Mouse (Mus musculus): ENCODE data around the gene Pfkfb1. TPM values are rescaled to one million over a fixed set of nuclear protein-coding genes. Genes with fewer than 3 reads are reported as not detected.

The Pfkfb1 gene
- polyA plus RNA-seq, 1 experiment from 2014 or later, result 9.5 TPM

- no peaks in the 10 kb centered on the region for H3K36me3 ChIP-seq (replicated peaks)
- H3K4me3 ChIP-seq, result no peak overlapping the region
- no peaks in the 10 kb centered on the region for H3K4me1 ChIP-seq
- WGBS, result 83% methylated on average over 3 of the region's 3 CpGs
- peaks cover 33% of the 10 kb centered on the region for H3K27me3 ChIP-seq (replicated peaks; ENCODE audit: low read depth, poor library complexity, severe bottlenecking)
- no peak for DNase-seq (ENCODE audit: low spot score)
- H3K27ac ChIP-seq (replicated peaks), result no peak overlapping the region
- no peaks in the 10 kb centered on the region for H3K9me3 ChIP-seq
These were observed 6.1 kb downstream of the Pfkfb1 start for GRCm38 (mm10) chrX:150594176-150594575.

DNA sequence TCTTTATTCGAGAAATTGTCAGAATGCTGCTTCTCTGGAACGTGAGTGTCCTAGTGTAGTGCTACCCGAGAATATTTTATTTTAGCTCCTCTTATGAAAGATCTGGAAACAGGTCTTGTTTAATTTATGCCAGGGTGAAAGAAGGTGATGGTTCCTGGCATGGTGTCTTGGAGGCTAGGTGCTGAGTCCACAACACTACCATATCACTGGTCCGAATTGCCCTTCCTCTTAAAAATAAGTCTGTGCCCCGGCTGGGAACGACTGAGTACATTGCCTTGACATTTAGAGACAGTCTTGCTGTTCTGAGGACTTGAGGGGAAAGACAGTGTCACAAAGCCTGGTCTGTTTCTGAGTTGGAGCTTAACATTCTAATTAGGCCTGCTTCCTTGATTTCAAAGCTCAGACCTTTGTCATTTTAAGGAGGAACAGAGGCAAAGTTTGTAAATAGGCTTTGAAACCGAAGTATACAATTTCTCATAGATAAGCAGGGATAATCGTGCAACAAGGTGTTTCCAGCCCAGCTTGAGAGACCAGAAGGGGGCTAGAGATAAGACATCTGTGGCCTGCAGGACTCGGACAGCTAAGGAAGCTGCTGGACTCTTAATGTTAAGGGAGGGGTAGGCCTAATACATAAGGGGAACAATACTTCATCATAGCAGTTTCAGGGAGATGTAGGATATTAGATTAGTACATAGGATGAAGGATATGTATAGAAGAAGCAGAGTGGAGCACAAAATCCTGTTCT is 7.2 kb downstream of the Pfkfb1 start:
- Histone ChIP-seq H3K27ac (replicated peaks) (no peak overlapping the region), H3K27me3 (replicated peaks; ENCODE audit: low read depth, poor library complexity, severe bottlenecking) (peaks cover 33% of the 10 kb centered on the region), H3K9me3 (no peaks in the 10 kb centered on the region), H3K36me3 (replicated peaks) (no peaks in the 10 kb centered on the region), H3K4me3 (no peak overlapping the region), H3K4me1 (no peaks in the 10 kb centered on the region)
- DNase-seq (ENCODE audit: low spot score), result no peak
- whole genome bisulfite sequencing, result 78% methylated on average over 9 of the region's 9 CpGs

DNA sequence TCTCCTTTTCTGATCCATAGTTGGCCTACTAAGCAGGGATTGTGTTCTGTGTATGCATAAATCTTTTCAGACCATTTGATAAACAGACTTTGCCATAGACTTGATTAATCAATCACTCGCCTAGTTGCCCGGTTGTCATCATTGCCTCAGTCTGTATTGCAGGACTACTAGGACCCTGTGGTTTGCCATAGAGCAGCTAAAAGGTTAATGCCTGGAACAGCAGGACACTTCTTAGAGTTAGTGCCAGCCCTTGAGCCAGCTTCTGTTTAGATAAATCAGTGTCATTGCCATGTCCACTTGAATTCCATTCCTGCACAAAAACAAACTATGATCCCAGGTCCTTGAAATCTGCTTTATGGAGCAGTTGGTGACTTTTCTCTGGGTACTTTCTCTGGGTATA is 10.9 kb downstream of the Pfkfb1 start:
- Histone ChIP-seq H3K27me3 (replicated peaks; ENCODE audit: low read depth, poor library complexity, severe bottlenecking) (peaks cover 8% of the 10 kb centered on the region), H3K27ac (replicated peaks) (no peak overlapping the region), H3K9me3 (no peaks in the 10 kb centered on the region), H3K4me3 (no peak overlapping the region), H3K4me1 (no peaks in the 10 kb centered on the region), H3K36me3 (replicated peaks) (no peaks in the 10 kb centered on the region)
- WGBS, result 87% methylated on average over 2 of the region's 2 CpGs
- DNase-seq (ENCODE audit: low spot score), result no peak

GRCm38 (mm10) chrX:150636421-150636820 is 48.4 kb downstream of the Pfkfb1 start:
- Histone ChIP-seq H3K27me3 (replicated peaks; ENCODE audit: low read depth, poor library complexity, severe bottlenecking) (peaks cover 6% of the 10 kb centered on the region; the same call in 1 of the 2 replicates), H3K36me3 (replicated peaks) (no peaks in the 10 kb centered on the region), H3K9me3 (no peaks in the 10 kb centered on the region), H3K4me1 (no peaks in the 10 kb centered on the region), H3K27ac (replicated peaks) (no peak overlapping the region), H3K4me3 (no peak overlapping the region)
- no peak for DNase-seq (ENCODE audit: low spot score)
- 65% methylated on average over 1 of the region's 1 CpGs for WGBS

DNA sequence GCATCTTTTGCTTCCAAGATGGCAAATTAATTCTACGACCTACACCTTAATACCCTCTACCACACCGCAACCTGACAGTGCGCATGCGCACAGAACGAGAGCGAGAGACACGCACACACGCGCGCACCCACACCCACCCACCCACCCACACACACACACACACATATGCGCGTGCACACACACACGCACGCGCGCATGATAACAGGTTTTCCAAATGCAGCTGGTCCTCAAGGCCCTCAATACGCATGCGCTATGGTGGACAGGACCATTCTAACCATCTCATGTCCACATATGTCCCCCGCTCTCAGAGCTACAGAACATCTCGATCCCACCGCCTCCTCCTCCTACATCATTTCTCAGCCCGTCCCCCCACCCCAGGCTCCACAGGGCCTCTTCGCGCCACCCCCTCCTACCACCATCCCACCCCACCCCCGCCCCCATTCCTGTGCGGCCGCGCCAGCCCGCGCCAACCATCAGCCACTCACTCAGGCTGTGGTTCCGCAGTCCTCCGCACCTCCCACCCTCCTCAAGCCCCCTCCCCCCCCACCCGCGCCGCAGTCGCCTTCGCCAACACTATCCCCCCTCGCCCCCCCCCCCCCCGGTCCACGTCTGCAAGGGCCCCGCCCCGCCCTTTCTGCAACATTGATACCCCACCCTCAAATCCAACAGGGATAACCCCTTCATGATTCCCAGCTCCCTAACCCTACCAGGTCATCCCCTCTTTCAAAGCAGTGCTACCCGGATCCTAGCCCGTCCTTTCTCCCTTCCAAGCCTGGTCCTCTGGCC is 68.3 kb downstream of the Pfkfb1 start:
- Histone ChIP-seq H3K36me3 (replicated peaks) (peaks cover 41% of the 10 kb centered on the region), H3K4me1 (no peaks in the 10 kb centered on the region), H3K9me3 (no peaks in the 10 kb centered on the region), H3K4me3 (peak overlapping the region; percentile 64), H3K27ac (replicated peaks) (peak overlapping the region; percentile 81), H3K27me3 (replicated peaks; ENCODE audit: low read depth, poor library complexity, severe bottlenecking) (peaks cover 36% of the 10 kb centered on the region)
- DNase-seq (ENCODE audit: low spot score), result peak; percentile 50
- 45% methylated on average over 36 of the region's 44 CpGs for WGBS

- WGBS, result 23% methylated on average over 37 of the region's 37 CpGs
These were observed 69.1 kb downstream of the Pfkfb1 start, which contains the start of gene Tro for GRCm38 (mm10) chrX:150656908-150657796. Gene Tro (minus strand): TSS chrX:150657583.

GRCm38 (mm10) chrX:150657797-150658118 is 69.7 kb downstream of the Pfkfb1 start:
- Histone ChIP-seq H3K27me3 (replicated peaks; ENCODE audit: low read depth, poor library complexity, severe bottlenecking) (peaks cover 29% of the 10 kb centered on the region), H3K27ac (replicated peaks) (no peak overlapping the region), H3K9me3 (no peaks in the 10 kb centered on the region), H3K4me1 (no peaks in the 10 kb centered on the region), H3K4me3 (peak overlapping the region; percentile 64), H3K36me3 (replicated peaks) (peaks cover 26% of the 10 kb centered on the region)
- WGBS, result 26% methylated on average over 3 of the region's 3 CpGs
- DNase-seq (ENCODE audit: low spot score), result no peak

More at GRCm38 (mm10) chrX:150656908-150657796, 69.1 kb downstream of the Pfkfb1 start, which contains the start of gene Tro:
- H3K4me3 ChIP-seq, result peak within 1 kb of the TSS; percentile 64
- H3K36me3 ChIP-seq (replicated peaks), result peaks cover 32% of the 10 kb centered on the region
- H3K27me3 ChIP-seq (replicated peaks; ENCODE audit: low read depth, poor library complexity, severe bottlenecking), result peaks cover 33% of the 10 kb centered on the region
- DNase-seq (ENCODE audit: low spot score), result peak; percentile 88
- peak within 1 kb of the TSS; percentile 81 for H3K27ac ChIP-seq (replicated peaks)
- H3K4me1 ChIP-seq, result no peaks in the 10 kb centered on the region
- no peaks in the 10 kb centered on the region for H3K9me3 ChIP-seq

DNA sequence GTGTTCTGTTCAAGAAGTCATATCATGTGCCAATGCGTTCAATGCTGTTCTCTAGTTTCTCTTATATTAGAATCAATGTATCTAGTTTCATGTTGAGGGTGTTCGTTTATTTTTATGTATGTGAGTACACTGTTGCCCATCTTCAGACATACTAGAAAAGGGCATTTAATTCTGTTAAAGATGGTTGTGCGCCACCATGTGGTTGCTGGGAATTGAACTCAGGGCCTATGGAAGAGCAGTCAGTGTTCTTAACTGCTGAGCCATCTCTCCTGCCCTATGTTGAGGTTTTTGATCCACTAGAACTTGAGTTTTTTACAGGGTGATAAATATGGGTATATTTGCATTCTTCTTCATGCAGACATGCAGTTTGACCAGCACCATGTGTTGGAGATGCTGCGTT is 74.8 kb downstream of the Pfkfb1 start:
- Histone ChIP-seq H3K27me3 (replicated peaks; ENCODE audit: low read depth, poor library complexity, severe bottlenecking) (peaks cover 17% of the 10 kb centered on the region; the same call in 1 of the 2 replicates), H3K27ac (replicated peaks) (no peak overlapping the region), H3K36me3 (replicated peaks) (no peaks in the 10 kb centered on the region), H3K9me3 (no peaks in the 10 kb centered on the region), H3K4me1 (no peaks in the 10 kb centered on the region), H3K4me3 (no peak overlapping the region)
- 38% methylated on average over 4 of the region's 4 CpGs for WGBS
- no peak for DNase-seq (ENCODE audit: low spot score)

DNA sequence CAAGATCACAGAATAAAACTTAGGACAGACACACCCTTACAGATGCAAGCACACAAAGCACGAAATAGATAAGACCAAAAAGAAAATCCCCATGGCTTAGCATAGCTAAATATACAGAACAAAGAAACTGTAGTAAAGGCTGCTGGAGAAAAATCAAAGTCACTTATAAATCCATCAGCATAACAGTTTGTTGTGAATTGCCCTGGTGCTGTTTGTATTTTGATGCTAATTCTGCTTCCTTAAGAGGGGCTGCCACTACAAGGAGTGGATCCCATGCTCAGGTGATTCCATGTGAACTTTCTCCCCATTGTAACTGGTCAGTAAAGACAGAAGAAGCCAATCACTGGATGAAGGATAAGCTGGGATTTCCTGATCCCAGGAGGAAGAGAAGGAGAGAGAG is 89.5 kb downstream of the Pfkfb1 start:
- no peaks in the 10 kb centered on the region for H3K4me1 ChIP-seq

More for the DNA sequence above, 89.5 kb downstream of the Pfkfb1 start:
- H3K9me3 ChIP-seq, result no peaks in the 10 kb centered on the region
- 53% methylated on average over 1 of the region's 1 CpGs for WGBS
- H3K36me3 ChIP-seq (replicated peaks), result no peaks in the 10 kb centered on the region
- H3K27me3 ChIP-seq (replicated peaks; ENCODE audit: low read depth, poor library complexity, severe bottlenecking), result peaks cover 5% of the 10 kb centered on the region; the same call in 1 of the 2 replicates
- no peak overlapping the region for H3K4me3 ChIP-seq
- no peak for DNase-seq (ENCODE audit: low spot score)
- no peak overlapping the region for H3K27ac ChIP-seq (replicated peaks)

Small RNAs within 50 kb of the gene (microRNA-seq; reads per million reads assigned to microRNA genes)
- gene Mir3620, result not detected

Other genes with a start within 250 kb of the Pfkfb1 start
- gene Tmem29, start 129.1 kb upstream of the Pfkfb1 start, polyA plus RNA-seq (2016; fragmentation: Nextera tagmentation; extraction: Ambion mirVana), result 44.1 and 46.3 TPM in 2 replicates
- gene Alas2, start 40.9 kb upstream of the Pfkfb1 start, polyA plus RNA-seq (2016; fragmentation: Nextera tagmentation; extraction: Ambion mirVana), result 45.9 and 51.6 TPM in 2 replicates
- 31.1 and 32.2 TPM in 2 replicates for gene Apex2, start 1.6 kb downstream of the Pfkfb1 start, polyA plus RNA-seq (2016; fragmentation: Nextera tagmentation; extraction: Ambion mirVana)
- gene Tro, start 69.4 kb downstream of the Pfkfb1 start, polyA plus RNA-seq (2016; fragmentation: Nextera tagmentation; extraction: Ambion mirVana), result 44.6 TPM in 2 replicates
- gene Maged2, start 226.1 kb downstream of the Pfkfb1 start, polyA plus RNA-seq (2016; fragmentation: Nextera tagmentation; extraction: Ambion mirVana), result 376 and 392 TPM in 2 replicates